Mouse (Mus musculus) midbrain, postnatal 0 days (tissue): ENCODE measurements around the gene Ddc. TPM values are rescaled to one million over a fixed set of nuclear protein-coding genes. Genes with fewer than 3 reads are reported as not detected.

ENCODE experiments used
- ATAC-seq: fragments of 200-750 bp; cut with Nextera tagmentation; 2 replicates; pipeline ENCODE4 v1.8.0; 2017; ENCODE audit warnings: moderate number of reproducible peaks, mild to moderate bottlenecking, moderate TSS enrichment, moderate library complexity; ENCODE audit not compliant: low FRiP score
- DNase-seq: peaks from one replicate; pipeline ENCODE4 v3.0.0-alpha.2; 2015; ENCODE audit warnings: low spot score
- H3K27ac ChIP-seq: fragments of 300-500 bp; sonication (generic); 2 replicates; pipeline ENCODE4 v1.5.1; 2014; ENCODE audit warnings: low read depth, mild to moderate bottlenecking, low read length, mixed read lengths
- H3K27me3 ChIP-seq: fragments of 300-500 bp; sonication (generic); 2 replicates; pipeline ENCODE4 v1.6.1; 2014; ENCODE audit warnings: low read length, control low read depth, mixed read lengths; ENCODE audit not compliant: insufficient read depth
- H3K36me3 ChIP-seq: fragments of 300-500 bp; sonication (generic); 2 replicates; pipeline ENCODE4 v1.6.1; 2014; ENCODE audit warnings: low read length, control low read depth, mixed read lengths; ENCODE audit not compliant: insufficient read depth
- H3K4me1 ChIP-seq: fragments of 300-500 bp; sonication (generic); 2 replicates; pipeline ENCODE4 v1.6.1; 2014; ENCODE audit warnings: mild to moderate bottlenecking, control low read depth, antibody characterized with exemption, low read length, mixed read lengths; ENCODE audit not compliant: insufficient read depth
- H3K4me2 ChIP-seq: fragments of 300-500 bp; sonication (generic); 2 replicates; pipeline ENCODE4 v1.6.1; 2014; ENCODE audit warnings: low read depth, mild to moderate bottlenecking, low read length, mixed read lengths; ENCODE audit not compliant: poor library complexity, severe bottlenecking
- H3K4me3 ChIP-seq: fragments of 300-500 bp; sonication (generic); 2 replicates; pipeline ENCODE4 v1.5.1; 2014; ENCODE audit warnings: low read depth, mild to moderate bottlenecking, low read length, moderate library complexity
- H3K9ac ChIP-seq: fragments of 300-500 bp; sonication (generic); replicated peaks from 2 replicates; pipeline ENCODE4 v1.6.1; 2014; ENCODE audit warnings: mild to moderate bottlenecking, low read length, moderate library complexity, mixed read lengths; ENCODE audit not compliant: poor library complexity, severe bottlenecking
- H3K9me3 ChIP-seq: fragments of 300-500 bp; sonication (generic); 2 replicates; pipeline ENCODE4 v1.6.1; 2016; ENCODE audit warnings: low read length, control low read depth
- CTCF ChIP-seq: IDR thresholded peaks from 2 replicates; pipeline ENCODE4 v1.5.1; 2016; ENCODE audit warnings: antibody characterized with exemption, mild to moderate bottlenecking
- WGBS: fragments of 180-500 bp; shearing (Covaris S2); extraction: QIAGEN DNeasy Blood & Tissue Kit; methylation state at CpG from one replicate; pipeline ENCODE4 v1.1.7; 2014; 5-methylcytosine and 5-hydroxymethylcytosine counted together
- polyA plus RNA-seq: library from polyadenylated mRNA; unstranded; fragments of >200 nt; fragmentation: Nextera tagmentation; extraction: Ambion mirVana; gene quantifications from 2 replicates; pipeline ENCODE4 v1.2.1, GENCODE M21; 2015
- total RNA-seq: library from RNA; depleted of rRNA; stranded (reverse); fragments of >200 nt; gene quantifications from 2 replicates; pipeline ENCODE4 v1.2.3, GENCODE M21; 2014

The Ddc gene
- total and polyA plus RNA-seq, 2 experiments from 2014 or later = 23.0 to 27.4 TPM

DNA sequence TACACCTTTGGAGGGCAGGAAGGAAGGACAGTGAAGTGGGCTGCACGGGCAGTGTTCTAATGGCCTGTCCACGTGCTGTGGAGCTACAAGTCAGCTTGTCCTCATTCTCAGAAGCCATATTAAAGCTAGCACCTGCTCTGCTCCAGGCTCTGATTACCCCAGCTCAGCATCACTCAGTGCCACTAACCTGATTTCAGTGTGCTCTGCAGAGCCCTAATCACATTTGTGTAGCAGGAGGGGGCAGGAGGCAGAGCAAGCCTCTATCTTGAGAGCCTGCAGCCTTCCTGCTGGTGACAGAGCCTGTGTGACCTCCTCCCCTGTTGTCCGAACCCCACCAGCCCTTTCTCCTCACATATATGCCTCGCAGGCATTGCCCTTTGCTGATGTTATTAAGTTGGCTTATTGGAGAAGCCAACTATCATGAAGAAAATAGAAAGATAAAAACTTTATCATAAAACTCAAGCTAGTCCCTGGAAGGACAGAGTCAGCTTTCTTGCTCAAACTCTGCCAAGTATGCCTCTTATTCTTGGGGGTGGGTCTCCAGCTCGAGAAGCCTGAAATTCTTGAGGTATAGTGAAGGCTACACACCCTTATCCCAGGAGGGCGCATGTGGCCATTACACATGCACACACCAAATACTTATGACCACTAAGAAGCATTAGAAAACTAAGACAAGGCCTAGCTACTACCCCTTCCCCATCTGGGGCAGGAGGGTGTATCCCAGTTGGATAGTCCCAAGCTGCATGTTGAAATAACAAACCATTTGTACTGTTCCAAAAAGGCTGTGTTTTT lies 47.3 kb downstream of the Ddc start:
- Histone ChIP-seq H3K36me3 (no peaks in the 10 kb centered on the region), H3K4me2 (no peak overlapping the region), H3K27ac (no peak overlapping the region), H3K9me3 (no peaks in the 10 kb centered on the region), H3K27me3 (no peaks in the 10 kb centered on the region), H3K9ac (no peak overlapping the region), H3K4me3 (no peak overlapping the region), H3K4me1 (0 out of 2 replicates have a peak, but pooled peaks cover 4% of the 10 kb centered on the region)
- 61% methylated on average over 6 of the region's 6 CpGs for WGBS
- TF ChIP-seq CTCF = no peak
- DNase-seq = no peak
- no peak for ATAC-seq

GRCm38 (mm10) chr11:11849513-11850311 lies 48.2 kb downstream of the Ddc start:
- H3K4me3 ChIP-seq = no peak overlapping the region
- no peak for ATAC-seq
- H3K4me2 ChIP-seq = no peak overlapping the region
- no peak for DNase-seq
- H3K4me1 ChIP-seq = 0 out of 2 replicates have a peak, but pooled peaks cover 4% of the 10 kb centered on the region
- H3K27me3 ChIP-seq = no peaks in the 10 kb centered on the region
- WGBS = 54% methylated on average over 13 of the region's 13 CpGs
- H3K9me3 ChIP-seq = no peaks in the 10 kb centered on the region
- no peak overlapping the region for H3K27ac ChIP-seq
- TF ChIP-seq CTCF = no peak
- no peaks in the 10 kb centered on the region for H3K36me3 ChIP-seq
- no peak overlapping the region for H3K9ac ChIP-seq

GRCm38 (mm10) chr11:11848467-11848866 lies 49.5 kb downstream of the Ddc start:
- 88% methylated on average over 4 of the region's 4 CpGs for WGBS
- no peak overlapping the region for H3K4me3 ChIP-seq

GRCm38 (mm10) chr11:11845044-11845443 lies 52.9 kb downstream of the Ddc start:
- WGBS = 59% methylated on average over 8 of the region's 8 CpGs
- no peak overlapping the region for H3K27ac ChIP-seq

More at GRCm38 (mm10) chr11:11848467-11848866, 49.5 kb downstream of the Ddc start:
- no peaks in the 10 kb centered on the region for H3K27me3 ChIP-seq
- no peaks in the 10 kb centered on the region for H3K9me3 ChIP-seq
- no peak overlapping the region for H3K9ac ChIP-seq
- H3K36me3 ChIP-seq = no peaks in the 10 kb centered on the region
- H3K27ac ChIP-seq = no peak overlapping the region
- ATAC-seq (no peak), DNase-seq (no peak)
- TF ChIP-seq CTCF = no peak
- H3K4me2 ChIP-seq = no peak overlapping the region
- 0 out of 2 replicates have a peak, but pooled peaks cover 4% of the 10 kb centered on the region for H3K4me1 ChIP-seq

DNA sequence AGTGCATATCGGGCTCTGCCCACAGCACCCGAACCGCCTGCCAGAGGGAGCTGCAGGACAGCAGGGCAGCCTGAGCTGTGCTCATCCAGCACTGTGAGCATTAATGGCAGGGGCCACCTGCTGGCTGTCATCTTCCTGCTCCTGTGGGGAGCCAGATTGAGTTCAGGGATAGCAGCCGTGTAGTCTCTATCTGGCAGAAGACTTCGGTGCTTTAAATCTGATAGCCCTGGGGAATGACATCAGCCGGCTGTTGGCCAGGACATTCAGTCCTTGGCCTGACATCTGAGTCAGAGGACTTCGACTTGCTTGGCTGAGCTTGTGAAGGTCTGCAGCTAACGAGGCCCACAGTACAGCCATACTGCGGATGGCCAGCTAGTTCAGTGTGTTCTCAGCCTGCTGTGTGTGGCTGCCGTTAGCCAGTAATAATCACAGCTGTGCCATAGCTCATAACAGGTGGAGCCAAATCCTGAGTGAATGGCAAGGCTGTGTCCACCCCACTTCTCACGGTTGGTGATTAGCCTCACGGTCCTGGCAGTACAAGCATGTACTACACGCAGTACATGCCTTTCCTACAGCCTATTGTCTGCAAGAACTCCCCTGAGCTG lies 53.5 kb downstream of the Ddc start:
- DNase-seq (peak; percentile 83), ATAC-seq (peak; percentile 83)
- WGBS = 35% methylated on average over 13 of the region's 13 CpGs
- TF ChIP-seq CTCF = peak; percentile 63
- H3K27ac ChIP-seq = no peak overlapping the region
- no peaks in the 10 kb centered on the region for H3K9me3 ChIP-seq
- H3K36me3 ChIP-seq = no peaks in the 10 kb centered on the region
- H3K4me3 ChIP-seq = no peak overlapping the region
- no peak overlapping the region for H3K9ac ChIP-seq
- no peaks in the 10 kb centered on the region for H3K27me3 ChIP-seq
- H3K4me2 ChIP-seq = no peak overlapping the region
- H3K4me1 ChIP-seq = no peaks in the 10 kb centered on the region

More at GRCm38 (mm10) chr11:11845044-11845443, 52.9 kb downstream of the Ddc start:
- Histone ChIP-seq H3K4me2 (no peak overlapping the region), H3K36me3 (no peaks in the 10 kb centered on the region), H3K4me1 (no peaks in the 10 kb centered on the region), H3K9ac (no peak overlapping the region), H3K9me3 (no peaks in the 10 kb centered on the region), H3K27me3 (no peaks in the 10 kb centered on the region), H3K4me3 (no peak overlapping the region)
- TF ChIP-seq CTCF = no peak
- ATAC-seq (no peak), DNase-seq (no peak)
